ENCODE assay signal across 18 mouse cellular contexts in the genomic region with DNA sequence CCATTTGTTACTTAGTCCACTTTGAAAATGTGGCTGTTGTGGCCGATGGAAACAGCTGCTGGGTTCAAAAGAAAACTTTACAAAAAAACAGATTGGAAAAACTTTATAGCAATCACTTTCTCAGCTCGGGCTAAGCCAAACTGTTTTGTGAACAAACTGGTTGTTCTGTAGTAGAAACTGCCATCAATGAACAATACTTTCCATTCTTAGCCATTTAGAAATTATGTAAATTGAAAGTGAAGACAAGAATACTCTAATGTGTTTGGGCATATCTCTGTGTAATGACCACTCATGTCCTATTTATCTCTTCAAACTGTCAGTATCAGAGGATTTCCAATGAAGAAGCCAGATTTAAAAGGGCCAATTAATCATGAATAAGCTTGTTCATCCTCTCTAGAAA.
DNase-seq lines count a peak whose midpoint lies in the region; ATAC-seq lines count a peak whose summit lies in the region.
"Had no signal": no experiment of that assay in that cellular context is flagged by ENCODE, and none has a peak within 500 bp of the region (broad histone marks: within the 10 kb centered on the region; RNA-seq: fewer than 3 reads in every experiment).

No protein-coding gene starts in this region.

- peak; percentile 91 for DNase-seq in Muller cell, postnatal 12 days (ENCODE audit: inconsistent ontology term)
- peak; percentile 59 for DNase-seq in retina, embryonic 14.5 days (ENCODE audit: low spot score)
- DNase-seq in retina, postnatal 7 days (ENCODE audit: low read depth, low spot score), result peak; percentile 2
- no peak for DNase-seq in thymus, adult 18-20 months
- DNase-seq: adrenal gland, adult 2 months; adrenal gland, postnatal 10 days; adrenal gland, postnatal 25 days; B cell, adult 2 months; cerebellum, adult 11-12 months; cerebellum, adult 2 months; cerebellum, adult 9-10 months; cerebellum, postnatal 10 days; cerebellum, postnatal 25 days; forebrain, postnatal 0 days had no signal

- no peak for ATAC-seq in monocyte, adult 5-6 weeks (replicated peaks; ENCODE audit: insufficient number of reproducible peaks, low FRiP score, low TSS enrichment, poor library complexity, severe bottlenecking)
- ATAC-seq: CD4-positive, CD25-positive, alpha-beta regulatory T cell, adult 4 months; forebrain, embryonic 13.5 days; forebrain, embryonic 15.5 days; forebrain, postnatal 0 days had no signal

Comparison
In these comparisons a context has a peak if more than half of its experiments do, and no peak if none do; other contexts are left out.
1. DNase-seq: peak in Muller cell, postnatal 12 days (single experiment), retina, embryonic 14.5 days (single experiment) and retina, postnatal 7 days (single experiment); none in thymus, adult 18-20 months (0 of 2).